Mouse (Mus musculus): Measurements from ENCODE around the gene Lyzl6.

Gene Lyzl6

DNA sequence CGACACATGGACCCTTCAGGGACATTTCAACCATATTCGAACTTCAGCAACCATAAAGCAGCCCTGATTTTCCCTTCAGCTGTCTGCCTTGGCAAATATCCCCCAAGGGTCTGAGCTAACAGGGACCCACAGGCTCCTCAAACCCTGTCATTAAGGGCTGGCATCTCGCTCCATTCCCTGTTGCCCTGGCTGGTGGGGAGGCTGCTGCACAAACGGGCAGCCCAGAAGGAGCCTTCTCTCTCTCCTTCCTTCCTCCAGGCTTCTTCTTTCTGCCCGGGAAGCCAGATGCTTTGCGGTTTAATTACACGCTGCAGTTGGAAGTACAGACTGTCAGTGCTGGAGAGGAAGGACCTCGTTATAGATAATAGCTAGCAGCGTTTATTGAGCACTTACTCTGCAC is 4.5 kb upstream of the Lyzl6 start:
- no peak for DNase-seq

- DNase-seq: peak; percentile 13 to 46
Measured at GRCm38 (mm10) chr11:103639407-103639946, 787 bp upstream of the Lyzl6 start.

DNA sequence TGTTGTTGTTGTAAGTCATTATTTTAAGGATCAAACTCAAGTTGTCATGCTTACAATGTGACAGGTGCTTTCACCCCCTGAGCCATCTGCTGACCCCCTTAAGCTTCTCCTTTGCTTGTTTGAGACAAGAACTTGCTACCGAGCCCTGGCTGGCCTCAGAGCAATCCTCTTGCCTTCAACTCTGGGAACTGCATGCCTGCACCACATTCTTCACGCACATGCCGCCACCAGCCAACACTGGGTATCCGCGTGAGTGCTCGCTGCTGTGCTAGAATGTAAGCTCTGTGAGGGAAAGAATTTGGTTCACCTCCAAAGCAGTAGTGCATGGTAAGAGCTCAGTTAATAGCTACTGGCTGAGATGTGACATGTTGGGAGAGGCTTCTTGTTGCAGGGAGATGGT is 2.4 kb downstream of the Lyzl6 start:
- no peak for DNase-seq

- no peak for DNase-seq
Measured at GRCm38 (mm10) chr11:103635481-103635880, 3.2 kb downstream of the Lyzl6 start.

DNA sequence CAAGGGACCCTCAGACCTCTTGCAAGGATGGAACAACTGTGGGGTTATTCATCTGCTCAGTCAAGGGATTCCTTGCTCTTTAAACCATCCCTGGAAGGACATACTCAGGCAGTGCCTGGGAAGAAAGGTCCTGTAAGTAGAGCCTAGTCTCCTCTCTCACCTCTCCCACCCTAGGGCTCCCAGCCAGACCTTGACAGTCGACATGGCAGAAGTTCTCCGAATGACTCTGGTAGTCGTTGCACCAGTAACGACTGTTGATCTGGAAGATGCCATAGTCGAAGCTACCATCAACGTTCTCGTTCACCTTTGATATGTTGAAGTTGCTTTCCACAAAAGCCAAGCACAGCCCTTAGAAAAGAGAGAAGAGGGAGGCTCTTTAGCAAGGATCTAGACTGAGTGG is 3.9 kb downstream of the Lyzl6 start:
- DNase-seq: no peak

- no peak for DNase-seq
Measured at GRCm38 (mm10) chr11:103627453-103627852, 11.2 kb downstream of the Lyzl6 start.

GRCm38 (mm10) chr11:103621040-103621439 is 17.6 kb downstream of the Lyzl6 start, which contains the start of gene Gm884:
TSS of gene Gm884 (minus strand) at chr11:103621140.
- DNase-seq: no peak

GRCm38 (mm10) chr11:103610772-103611171 is 27.9 kb downstream of the Lyzl6 start:
- no peak for DNase-seq

DNA sequence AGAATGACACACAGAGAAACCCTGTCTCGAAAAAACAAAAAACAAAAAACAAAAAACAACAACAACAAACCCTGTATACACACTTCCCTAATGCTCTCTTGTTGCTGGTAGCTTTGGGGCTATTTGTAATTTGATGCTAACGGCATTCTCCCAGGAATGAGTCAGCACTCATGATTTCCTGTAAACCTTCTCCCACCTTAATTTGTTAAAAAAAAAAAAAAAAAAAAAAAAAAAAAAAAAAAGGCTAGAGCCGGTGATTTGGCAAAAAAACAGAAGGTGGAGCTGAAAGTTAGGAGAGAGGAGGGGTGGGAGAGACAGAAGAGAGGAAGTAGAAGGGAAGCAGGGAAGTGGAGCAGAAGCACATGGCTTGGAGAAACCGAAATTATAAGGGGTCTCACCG is 32.1 kb downstream of the Lyzl6 start:
- DNase-seq: no peak

Data from kidney, adult 8-10 months (tissue).